Mouse (Mus musculus) urinary bladder, postnatal 36 days (tissue): ENCODE data around the gene Mon1a.
A peak's percentile ranks its signal among the peaks of the same experiment; 100 is the strongest.

ENCODE experiments used
- DNase-seq, 2 experiments: peaks; one replicate each; pipeline ENCODE4 v3.0.0; 2022; ENCODE audit warnings: low spot score in 2 of 2, mixed read lengths in 1 of 2

The Mon1a gene

DNA sequence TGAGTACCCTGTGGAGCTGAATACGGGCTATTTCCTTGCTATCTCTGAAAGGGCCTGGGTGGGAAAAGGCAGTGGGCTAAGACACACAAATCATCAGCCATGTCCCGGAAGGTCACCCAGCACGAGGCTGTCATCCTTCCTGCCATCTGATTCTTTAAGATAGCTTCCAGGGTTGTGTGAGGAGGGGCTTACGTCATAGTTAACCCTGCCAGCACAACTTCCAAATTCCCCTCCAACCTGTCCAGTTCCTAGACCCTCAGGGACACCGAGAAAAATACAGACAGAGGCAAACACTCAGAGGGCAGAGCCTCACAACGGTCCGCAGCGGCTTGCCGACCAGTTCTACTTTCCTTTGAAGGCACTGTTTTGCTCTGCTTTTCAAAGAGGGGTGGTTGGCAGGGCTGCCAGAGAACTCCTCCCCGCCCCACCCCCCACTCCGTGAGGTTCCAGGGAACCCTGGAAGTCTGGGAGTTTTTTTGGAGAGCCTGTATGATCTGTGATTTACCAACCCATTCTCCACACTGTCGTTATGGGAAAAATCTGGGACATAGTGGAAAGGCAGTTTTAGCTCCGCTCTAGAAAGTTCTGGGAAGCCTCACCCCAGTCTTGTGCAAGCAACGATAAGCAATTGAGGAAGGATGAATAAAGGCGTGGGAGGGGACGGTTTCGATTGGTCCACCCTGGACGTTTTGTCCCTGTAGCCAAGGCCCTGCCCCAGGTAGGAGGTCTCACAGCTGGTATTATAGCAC is 20.6 kb downstream of the Mon1a start:
- peak; percentile 58 to 82 for DNase-seq

DNA sequence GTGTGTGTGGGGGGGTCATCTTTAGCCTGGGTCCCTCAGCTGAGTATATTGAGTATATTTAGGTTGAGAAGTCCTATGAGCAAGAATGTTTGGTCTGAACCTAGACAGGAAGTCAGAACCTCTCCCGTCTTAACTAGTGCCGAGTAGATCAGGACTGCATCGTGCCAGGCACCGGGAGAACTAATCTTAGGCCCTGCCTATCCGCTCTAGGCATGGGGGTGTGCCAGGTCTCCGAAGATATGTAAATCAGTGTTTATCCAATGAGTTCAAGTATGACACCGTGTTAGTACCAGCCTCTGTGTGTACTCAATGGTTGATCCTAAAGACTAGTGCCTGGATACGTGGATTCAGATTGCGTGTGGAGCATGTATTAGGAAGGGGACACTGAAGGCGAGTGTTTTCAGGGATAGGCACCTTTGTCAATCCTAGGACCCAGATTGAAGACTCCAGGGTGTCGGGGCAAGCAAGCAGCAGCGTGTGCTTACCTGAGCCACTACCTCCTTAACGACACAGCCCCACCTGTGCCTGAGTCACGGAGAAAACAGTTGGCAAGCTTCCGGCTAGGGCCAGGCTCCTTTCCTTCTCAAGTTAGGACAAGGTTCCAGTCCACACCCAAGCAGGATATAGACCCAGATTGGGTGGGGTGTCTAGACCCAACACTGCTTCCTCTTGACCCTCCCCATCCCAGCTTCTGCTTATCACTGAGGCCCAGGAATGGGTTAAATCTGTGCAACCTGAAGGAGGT is 22.2 kb downstream of the Mon1a start:
- DNase-seq, result peak; percentile 80 to 82

GRCm38 (mm10) chr9:107914764-107915420 is 26.9 kb downstream of the Mon1a start:
- no peak for DNase-seq

GRCm38 (mm10) chr9:107917895-107918608 is 30.1 kb downstream of the Mon1a start:
- no peak for DNase-seq

GRCm38 (mm10) chr9:107918884-107919283 is 30.9 kb downstream of the Mon1a start:
- DNase-seq, result no peak

DNA sequence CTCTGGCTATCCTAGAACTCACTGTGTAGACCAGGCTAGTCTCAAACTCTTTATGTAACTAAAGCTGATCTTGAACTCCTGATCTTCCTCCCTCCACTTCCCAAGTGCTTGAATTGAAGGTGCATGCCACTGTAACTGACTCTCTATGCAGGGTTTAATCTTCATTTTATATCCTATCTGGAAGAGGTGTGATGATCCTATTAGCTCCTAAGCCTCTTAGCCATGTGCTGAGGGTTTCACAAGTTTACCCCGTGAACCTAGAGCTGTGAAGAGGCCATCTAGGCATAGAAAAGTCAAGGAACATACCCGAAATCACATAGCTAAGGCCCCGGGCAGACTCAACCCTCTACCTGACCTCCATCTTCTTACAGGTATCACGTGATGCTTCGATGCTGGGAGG is 31.5 kb downstream of the Mon1a start:
- no peak for DNase-seq

DNA sequence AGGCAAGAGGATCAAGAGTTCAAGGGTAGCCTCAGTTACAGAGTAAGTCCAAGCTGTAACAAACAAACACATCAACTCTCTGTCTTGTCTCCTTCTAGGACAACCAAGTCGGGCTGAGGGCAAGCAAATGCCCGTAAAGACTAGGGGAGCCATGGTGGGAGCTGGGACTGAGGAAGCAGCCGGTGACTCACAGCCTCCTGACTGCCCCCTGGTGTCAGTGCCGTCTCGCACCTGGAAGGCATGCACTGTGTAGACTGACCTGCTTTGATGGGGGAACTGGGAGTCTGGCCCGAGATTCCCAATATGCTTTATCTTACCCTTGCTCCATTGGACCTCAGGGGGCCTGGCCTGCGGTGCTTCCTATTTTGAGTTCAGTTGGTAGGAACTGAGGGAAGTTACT is 35.1 kb downstream of the Mon1a start:
- peak; percentile 32 to 58 for DNase-seq

DNA sequence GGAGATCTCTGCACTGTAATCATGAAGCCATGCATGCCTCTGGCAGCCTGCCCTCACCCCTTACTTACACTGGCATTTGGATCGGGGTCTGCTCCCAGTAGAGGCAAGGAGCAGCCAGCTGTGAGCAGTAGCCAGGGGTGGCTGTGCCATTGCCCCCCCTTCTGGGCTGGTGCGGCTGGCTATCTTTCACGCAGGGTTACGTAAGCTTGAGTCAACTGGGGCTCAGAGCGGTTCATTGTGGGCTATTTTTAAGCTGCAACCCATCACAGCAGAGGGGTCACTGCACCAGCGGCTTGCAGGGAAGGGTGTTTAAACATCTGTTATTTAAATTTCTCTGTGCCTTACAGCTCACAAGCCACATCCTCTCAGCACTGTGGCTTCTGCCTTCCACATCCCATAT is 36.0 kb downstream of the Mon1a start:
- DNase-seq, result peak in 1 of 2 experiments; percentile 51

GRCm38 (mm10) chr9:107925251-107925650 is 37.3 kb downstream of the Mon1a start:
- no peak for DNase-seq

- no peak for DNase-seq
Measured at GRCm38 (mm10) chr9:107926920-107927420, 39.0 kb downstream of the Mon1a start.

DNA sequence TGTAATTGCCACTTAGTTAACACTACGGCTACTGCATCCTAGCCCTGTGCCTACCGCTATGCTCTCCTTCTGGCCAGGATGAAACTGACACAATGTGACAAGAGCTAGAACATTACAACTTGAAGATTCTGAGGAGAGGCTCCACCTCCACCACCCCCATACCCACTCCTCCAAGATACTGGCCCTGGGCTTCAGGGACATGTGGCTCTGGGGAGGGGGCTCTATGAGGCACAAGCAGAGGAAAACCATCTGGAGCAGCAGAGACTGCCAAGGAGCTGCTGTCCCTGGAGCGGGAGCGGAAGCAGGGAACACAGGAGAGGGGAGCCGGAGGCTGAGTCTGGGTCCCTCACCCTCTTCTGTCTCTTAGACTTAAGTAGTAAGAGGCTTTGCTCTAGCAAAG is 39.8 kb downstream of the Mon1a start:
- DNase-seq, result no peak

DNA sequence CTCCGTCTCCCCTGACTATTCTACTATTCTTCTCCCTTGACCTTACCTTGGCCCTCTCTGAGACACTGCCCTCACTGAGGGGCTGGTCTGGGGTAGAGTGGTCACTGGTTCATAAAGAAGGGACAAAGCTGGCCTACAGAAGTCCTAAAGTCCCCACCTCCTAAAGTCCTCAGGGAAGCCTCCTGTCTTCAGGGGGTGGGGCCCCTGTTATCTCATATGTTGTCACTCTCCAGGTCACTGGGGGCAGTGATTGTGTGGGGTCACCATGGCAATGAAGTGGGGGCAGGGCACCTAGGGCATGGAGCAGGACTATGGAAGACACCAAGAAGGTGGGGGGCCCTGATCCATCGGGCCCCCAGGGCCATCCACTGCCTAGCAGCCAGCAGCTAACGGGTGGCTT is 40.2 kb downstream of the Mon1a start, which contains the start of gene Actl11:
Gene Actl11, plus strand, starts transcription at position 301 of the 400 bp plus-strand sequence.
- DNase-seq, result no peak

GRCm38 (mm10) chr9:107932221-107932620 is 44.3 kb downstream of the Mon1a start:
- DNase-seq, result no peak

- no peak for DNase-seq
Measured at GRCm38 (mm10) chr9:107934146-107934545, 46.2 kb downstream of the Mon1a start.

- DNase-seq, result no peak
Measured at GRCm38 (mm10) chr9:107935374-107935773, 47.4 kb downstream of the Mon1a start, which contains the start of gene Camkv. Gene Camkv (plus strand): TSS chr9:107935674.

DNA sequence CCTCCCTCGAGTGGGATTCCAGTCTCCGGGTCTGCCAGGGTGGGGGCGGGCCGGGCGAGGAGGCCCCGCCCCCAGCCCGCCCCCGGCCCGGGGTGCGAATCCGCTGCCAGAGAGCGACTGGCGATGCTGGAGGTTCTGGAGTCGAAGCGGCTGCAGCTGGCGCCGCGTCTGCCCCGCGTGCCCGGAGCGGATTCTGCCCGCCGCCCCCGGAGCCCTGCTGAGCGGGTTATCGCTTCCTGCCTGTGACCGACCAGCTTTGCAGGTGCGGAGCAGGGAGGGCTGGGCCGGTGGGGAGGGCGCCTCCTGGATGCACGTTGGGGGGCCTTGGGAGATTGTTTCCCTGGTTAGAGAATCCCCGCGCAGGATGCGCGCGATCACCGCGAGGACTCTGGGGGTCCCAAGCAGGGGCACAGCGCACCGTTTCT is 47.9 kb downstream of the Mon1a start:
- DNase-seq, result no peak

- DNase-seq, result no peak
Measured at GRCm38 (mm10) chr9:107936215-107936822, 48.4 kb downstream of the Mon1a start.

DNA sequence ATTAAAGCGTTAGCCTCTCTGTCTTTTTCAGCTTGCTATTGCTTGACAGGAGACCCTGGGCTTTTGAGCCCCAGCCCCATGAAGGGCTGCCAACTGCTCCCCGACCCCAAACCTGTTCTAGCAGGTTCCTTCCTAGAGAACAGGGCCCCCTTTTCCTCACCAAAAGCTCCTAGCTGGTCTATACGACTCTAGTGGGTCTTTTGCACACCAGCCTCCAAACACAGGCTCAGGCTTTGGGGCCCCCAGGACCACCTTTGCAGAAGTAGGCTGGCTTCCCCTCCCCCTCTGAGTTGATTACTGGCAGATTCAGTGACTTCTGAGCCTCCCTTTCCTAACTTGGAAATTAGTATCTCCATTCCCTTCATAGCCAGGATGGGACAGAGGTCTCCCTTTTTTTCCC is 48.9 kb downstream of the Mon1a start:
- no peak for DNase-seq

GRCm38 (mm10) chr9:107947241-107948194 is 59.6 kb downstream of the Mon1a start:
- DNase-seq, result no peak
